Mouse (Mus musculus): ENCODE data around the gene Olfr1148.

Gene Olfr1148

GRCm38 (mm10) chr2:87830233-87830632 is at the start of gene Olfr1148:
Gene Olfr1148, plus strand, starts transcription at chr2:87830533.
- no peak for DNase-seq (ENCODE audit: inconsistent ontology term)

- no peak for DNase-seq (ENCODE audit: inconsistent ontology term)
Measured at GRCm38 (mm10) chr2:87800292-87800691, 30.0 kb upstream of the Olfr1148 start, which contains the start of gene Olfr1143. Gene Olfr1143, plus strand, starts transcription at chr2:87800592.

DNA sequence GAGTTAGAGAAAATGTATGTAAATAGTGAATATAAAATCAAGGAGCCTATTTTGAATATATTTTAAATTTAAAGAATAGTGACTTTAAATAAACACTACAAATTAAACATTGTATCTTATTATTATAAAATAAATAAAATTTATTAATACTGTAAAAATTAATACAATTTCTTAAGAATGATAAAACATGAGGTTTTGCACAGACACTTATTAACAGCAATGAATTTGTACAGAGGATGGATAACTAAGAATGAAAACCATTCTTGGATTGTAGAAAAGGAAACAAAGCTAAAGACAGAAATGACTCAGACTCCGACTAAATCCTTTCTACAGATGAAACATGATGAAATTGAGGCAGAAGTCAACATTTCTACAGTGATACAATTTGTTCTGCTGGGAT is 20.8 kb upstream of the Olfr1148 start, which contains the start of gene Olfr1145:
Gene Olfr1145 (plus strand): TSS at position 301 of the 400 bp plus-strand sequence.
- no peak for DNase-seq (ENCODE audit: inconsistent ontology term)

- DNase-seq (ENCODE audit: inconsistent ontology term) = no peak
Measured at GRCm38 (mm10) chr2:87843693-87844092, 13.4 kb downstream of the Olfr1148 start, which contains the start of gene Olfr1150-ps1. Gene Olfr1150-ps1, plus strand, starts transcription at chr2:87843993.

- no peak for DNase-seq (ENCODE audit: inconsistent ontology term)
Measured at GRCm38 (mm10) chr2:87855562-87855961, 25.2 kb downstream of the Olfr1148 start, which contains the start of gene Olfr1151. Gene Olfr1151, plus strand, starts transcription at chr2:87855862.

DNA sequence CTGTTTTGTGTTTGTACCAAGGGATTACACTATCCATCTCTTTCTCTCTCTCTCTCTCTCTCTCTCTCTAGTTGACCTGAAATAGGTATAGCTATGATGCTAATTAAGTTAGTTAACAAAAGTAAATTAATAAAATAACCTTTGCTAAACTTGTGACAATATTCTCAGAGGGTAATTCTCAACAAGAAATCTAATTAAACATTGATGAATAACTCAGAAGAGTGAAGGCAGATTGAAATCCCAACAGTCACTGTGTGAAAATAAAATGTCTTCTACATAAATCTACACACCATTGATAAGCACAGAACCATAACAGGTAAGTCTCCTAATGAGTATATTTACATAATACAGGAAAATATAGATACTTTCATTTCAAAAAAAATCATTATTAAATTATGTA is 35.9 kb downstream of the Olfr1148 start, which contains the start of gene Olfr1152:
Gene Olfr1152 (plus strand): TSS at position 301 of the 400 bp plus-strand sequence.
- no peak for DNase-seq (ENCODE audit: inconsistent ontology term)

Data from Muller cell, postnatal 12 days (primary cell).